In the genomic region with DNA sequence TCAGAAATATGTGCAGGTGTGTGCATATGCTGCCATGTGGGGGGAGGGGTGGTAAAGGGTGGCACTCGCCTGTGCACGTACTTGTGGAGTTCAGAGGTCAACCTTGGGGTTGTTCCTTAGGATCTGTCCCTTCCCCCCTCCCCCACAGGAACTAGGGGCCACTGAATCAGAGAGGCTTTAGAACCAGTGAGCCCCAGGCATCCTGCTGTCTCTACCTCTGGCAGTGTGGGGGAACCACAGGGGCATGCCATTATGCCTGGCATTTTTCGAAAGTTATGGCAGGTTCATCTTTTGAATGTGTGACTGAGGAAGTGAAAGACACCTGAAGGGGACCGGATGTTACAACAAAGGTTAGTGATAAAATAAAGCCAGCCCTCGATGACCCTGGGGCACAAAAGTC, we compare ENCODE assay signal across 14 mouse cellular contexts.
"Had no signal": no experiment of that assay in that cellular context is flagged by ENCODE, and none has a peak within 500 bp of the region (broad histone marks: within the 10 kb centered on the region; RNA-seq: fewer than 3 reads in every experiment).

No protein-coding gene starts in this region.

- H3K4me3 ChIP-seq: limb, embryonic 15.5 days; liver, embryonic 13.5 days; neural tube, embryonic 15.5 days had no signal

- H3K27ac ChIP-seq: kidney, postnatal 0 days; limb, embryonic 15.5 days; liver, embryonic 13.5 days; neural tube, embryonic 15.5 days had no signal

- H3K27me3 ChIP-seq: limb, embryonic 15.5 days; neural tube, embryonic 15.5 days had no signal

- H3K36me3 ChIP-seq: neural tube, embryonic 15.5 days had no signal

- DNase-seq: kidney, adult 9 months; layer of hippocampus, adult 9-11 months; layer of hippocampus, postnatal 36 days; liver, embryonic 13.5 days; lung, adult 18-20 months; lung, postnatal 36 days; midbrain, embryonic 14.5 days; right cerebral cortex, postnatal 4 days; spleen, adult 18-20 months; thymus, adult 2 months; thymus, postnatal 25 days had no signal

- H3K9me3 ChIP-seq: limb, embryonic 15.5 days; liver, embryonic 13.5 days; neural tube, embryonic 15.5 days had no signal

- H3K9ac ChIP-seq: limb, embryonic 15.5 days; liver, embryonic 13.5 days; neural tube, embryonic 15.5 days had no signal
